In genomic region chr5:137000612-137001011, GRCm38 (mm10) we compare ENCODE assay signal across 15 mouse cellular contexts. TPM values are rescaled to one million over a fixed set of nuclear protein-coding genes. Genes with fewer than 3 reads are reported as not detected.
DNase-seq lines count a peak whose midpoint lies in the region; ATAC-seq and TF ChIP-seq lines count a peak whose summit lies in the region.
"Had no signal": no experiment of that assay in that cellular context is flagged by ENCODE, and none has a peak within 500 bp of the region (broad histone marks: within the 10 kb centered on the region; RNA-seq: fewer than 3 reads in every experiment).

No protein-coding gene starts in this region.

- ATAC-seq in kidney, postnatal 0 days (replicated peaks; ENCODE audit: low FRiP score, low read depth): no peak
- no peak for ATAC-seq in embryonic facial prominence, embryonic 13.5 days (ENCODE audit: insufficient number of reproducible peaks, insufficient read depth, low FRiP score, low TSS enrichment, low read depth)
- ATAC-seq: inflammation-experienced regulatory T-cells, adult 6 months; lung, postnatal 0 days; midbrain, embryonic 15.5 days had no signal

- no peaks in the 10 kb centered on the region for H3K4me1 ChIP-seq in kidney, postnatal 0 days (replicated peaks; ENCODE audit: insufficient read depth, low read length)
- peaks cover 51% of the 10 kb centered on the region for H3K4me1 ChIP-seq in E14TG2a.4 (replicated peaks; ENCODE audit: low read depth, low read length)
- H3K4me1 ChIP-seq in embryonic facial prominence, embryonic 13.5 days: peaks cover 13% of the 10 kb centered on the region
- H3K4me1 ChIP-seq: midbrain, embryonic 15.5 days had no signal

- H3K4me3 ChIP-seq in kidney, postnatal 0 days (replicated peaks; ENCODE audit: low read depth, low read length): no peak overlapping the region
- H3K4me3 ChIP-seq in E14TG2a.4 (replicated peaks; ENCODE audit: low read length): peak overlapping the region; percentile 69
- H3K4me3 ChIP-seq in embryonic facial prominence, embryonic 13.5 days: no peak overlapping the region
- H3K4me3 ChIP-seq: erythroblast, embryonic 14.5 days; midbrain, embryonic 15.5 days had no signal

- TF ChIP-seq CTCF in kidney, postnatal 0 days (IDR thresholded peaks at IDR 0.05; ENCODE audit: low read depth): no peak
- TF ChIP-seq CTCF in E14TG2a.4 (conservative IDR thresholded peaks at IDR 0.05; ENCODE audit: low read length): no peak

- H3K9ac ChIP-seq in kidney, postnatal 0 days (ENCODE audit: low read depth, low read length): no peak overlapping the region
- no peak overlapping the region for H3K9ac ChIP-seq in embryonic facial prominence, embryonic 13.5 days
- H3K9ac ChIP-seq: midbrain, embryonic 15.5 days had no signal

- no peak overlapping the region; the same call in 1 of the 2 replicates for H3K27ac ChIP-seq in kidney, postnatal 0 days
- peak overlapping the region; percentile 14; the same call in 1 of the 2 replicates for H3K27ac ChIP-seq in embryonic facial prominence, embryonic 13.5 days
- H3K27ac ChIP-seq: midbrain, embryonic 15.5 days had no signal

- peak; percentile 25 for DNase-seq in kidney, postnatal 0 days (ENCODE audit: low spot score)
- no peak for DNase-seq in kidney, postnatal 14 days
- peak; percentile 64 for DNase-seq in A20 (ENCODE audit: low read depth, low spot score)
- no peak for DNase-seq in T-cell, adult 2 months (ENCODE audit: low spot score)
- DNase-seq in heart, adult 8-10 months (ENCODE audit: low spot score): no peak
- DNase-seq: cerebellum, adult 9-10 months had no signal

- WGBS in kidney, postnatal 0 days: 75% methylated on average over 2 of the region's 2 CpGs
- WGBS in embryonic facial prominence, embryonic 13.5 days: 69% methylated on average over 2 of the region's 2 CpGs

- no peaks in the 10 kb centered on the region for H3K27me3 ChIP-seq in kidney, postnatal 0 days (ENCODE audit: insufficient read depth, low read length)
- H3K27me3 ChIP-seq in E14TG2a.4 (ENCODE audit: insufficient read depth, low read length): no peaks in the 10 kb centered on the region
- H3K27me3 ChIP-seq in embryonic facial prominence, embryonic 13.5 days: no peaks in the 10 kb centered on the region
- H3K27me3 ChIP-seq: midbrain, embryonic 15.5 days had no signal

- 0 out of 2 replicates have a peak, but pooled peaks cover 5% of the 10 kb centered on the region for H3K36me3 ChIP-seq in kidney, postnatal 0 days (ENCODE audit: insufficient read depth, low read length)
- peaks cover 14% of the 10 kb centered on the region for H3K36me3 ChIP-seq in E14TG2a.4 (ENCODE audit: insufficient read depth, low read length)
- peaks cover 10% of the 10 kb centered on the region for H3K36me3 ChIP-seq in embryonic facial prominence, embryonic 13.5 days

- no peaks in the 10 kb centered on the region for H3K9me3 ChIP-seq in kidney, postnatal 0 days (replicated peaks; ENCODE audit: low read length)
- H3K9me3 ChIP-seq in E14TG2a.4 (ENCODE audit: low read length): no peaks in the 10 kb centered on the region
- no peaks in the 10 kb centered on the region for H3K9me3 ChIP-seq in embryonic facial prominence, embryonic 13.5 days
- H3K9me3 ChIP-seq: midbrain, embryonic 15.5 days had no signal

- H3K4me2 ChIP-seq in kidney, postnatal 0 days (ENCODE audit: low read length): no peak overlapping the region
- H3K4me2 ChIP-seq in embryonic facial prominence, embryonic 13.5 days: peak overlapping the region; percentile 3; the same call in 1 of the 2 replicates
- H3K4me2 ChIP-seq: midbrain, embryonic 15.5 days had no signal

RNA-seq across cellular contexts. Expression of gene Znhit1, which starts 12.8 kb away (rescaled TPM):
- polyA plus RNA-seq in kidney, postnatal 0 days (2015; fragmentation: Nextera tagmentation; extraction: Ambion mirVana): 86.5 and 91.1 TPM in 2 replicates
- 117 and 124 TPM in 2 replicates for polyA plus RNA-seq in embryonic facial prominence, embryonic 13.5 days (2015; fragmentation: Nextera tagmentation; extraction: Ambion mirVana)
- 10 to 100 TPM; 65.8 to 76.4 (median 71.6) TPM for total RNA-seq in heart, adult 8-10 months (2022)

RNA-seq across cellular contexts. Expression of gene Plod3, which starts 13.8 kb away (rescaled TPM):
- polyA plus RNA-seq in kidney, postnatal 0 days (2015; fragmentation: Nextera tagmentation; extraction: Ambion mirVana): 30.6 and 32.0 TPM in 2 replicates
- polyA plus RNA-seq in embryonic facial prominence, embryonic 13.5 days (2015; fragmentation: Nextera tagmentation; extraction: Ambion mirVana): 49.0 and 62.4 TPM in 2 replicates
- total RNA-seq in heart, adult 8-10 months (2022): 10 to 100 TPM; 28.8 to 35.8 (median 34.9) TPM

RNA-seq across cellular contexts. Expression of gene Vgf, which starts 25.6 kb away (rescaled TPM):
- 0.21 and 0.42 TPM in 2 replicates for polyA plus RNA-seq in kidney, postnatal 0 days (2015; fragmentation: Nextera tagmentation; extraction: Ambion mirVana)
- polyA plus RNA-seq in embryonic facial prominence, embryonic 13.5 days (2015; fragmentation: Nextera tagmentation; extraction: Ambion mirVana): 0.12 and 0.13 TPM in 2 replicates
- total RNA-seq in heart, adult 8-10 months (2022): not detected
- total RNA-seq: granulocyte monocyte progenitor cell, adult 5-6 weeks had no signal
- polyA plus RNA-seq: heart, postnatal 0 days; inflammation-experienced regulatory T-cells, adult 6 months had no signal

RNA-seq across cellular contexts. Expression of gene Cldn15, which starts 34.2 kb away (rescaled TPM):
- 11.9 and 12.6 TPM in 2 replicates for polyA plus RNA-seq in kidney, postnatal 0 days (2015; fragmentation: Nextera tagmentation; extraction: Ambion mirVana)
- 0.44 and 0.61 TPM in 2 replicates for polyA plus RNA-seq in embryonic facial prominence, embryonic 13.5 days (2015; fragmentation: Nextera tagmentation; extraction: Ambion mirVana)
- 1 to 10 TPM; 5.1 to 8.7 (median 8.0) TPM for total RNA-seq in heart, adult 8-10 months (2022)
- total RNA-seq: left cerebral cortex, postnatal 36 days had no signal
- polyA plus RNA-seq: inflammation-experienced regulatory T-cells, adult 6 months had no signal

RNA-seq across cellular contexts. Expression of gene Ap1s1, which starts 45.3 kb away (rescaled TPM):
- 160 and 172 TPM in 2 replicates for polyA plus RNA-seq in kidney, postnatal 0 days (2015; fragmentation: Nextera tagmentation; extraction: Ambion mirVana)
- 187 TPM in 2 replicates for polyA plus RNA-seq in embryonic facial prominence, embryonic 13.5 days (2015; fragmentation: Nextera tagmentation; extraction: Ambion mirVana)
- 10 to 100 TPM; 30.2 to 40.5 (median 38.2) TPM for total RNA-seq in heart, adult 8-10 months (2022)

Comparison
In these comparisons a context has a peak if more than half of its experiments do, and no peak if none do; other contexts are left out.
1. DNase-seq: peak in kidney, postnatal 0 days (single experiment) and A20 (single experiment); none in kidney, postnatal 14 days (single experiment), T-cell, adult 2 months (single experiment) and heart, adult 8-10 months (single experiment).